Mouse (Mus musculus): Measurements from ENCODE around the gene Mutyh. TPM values are rescaled to one million over a fixed set of nuclear protein-coding genes. Genes with fewer than 3 reads are reported as not detected.

The Mutyh gene
- polyA plus RNA-seq (2014; fragmentation: Illumina TruSeq; extraction: RNeasy Lipid Tissue Mini Kit (QIAGEN cat#74804); ENCODE audit: low read depth, low replicate concordance) = not detected

DNA sequence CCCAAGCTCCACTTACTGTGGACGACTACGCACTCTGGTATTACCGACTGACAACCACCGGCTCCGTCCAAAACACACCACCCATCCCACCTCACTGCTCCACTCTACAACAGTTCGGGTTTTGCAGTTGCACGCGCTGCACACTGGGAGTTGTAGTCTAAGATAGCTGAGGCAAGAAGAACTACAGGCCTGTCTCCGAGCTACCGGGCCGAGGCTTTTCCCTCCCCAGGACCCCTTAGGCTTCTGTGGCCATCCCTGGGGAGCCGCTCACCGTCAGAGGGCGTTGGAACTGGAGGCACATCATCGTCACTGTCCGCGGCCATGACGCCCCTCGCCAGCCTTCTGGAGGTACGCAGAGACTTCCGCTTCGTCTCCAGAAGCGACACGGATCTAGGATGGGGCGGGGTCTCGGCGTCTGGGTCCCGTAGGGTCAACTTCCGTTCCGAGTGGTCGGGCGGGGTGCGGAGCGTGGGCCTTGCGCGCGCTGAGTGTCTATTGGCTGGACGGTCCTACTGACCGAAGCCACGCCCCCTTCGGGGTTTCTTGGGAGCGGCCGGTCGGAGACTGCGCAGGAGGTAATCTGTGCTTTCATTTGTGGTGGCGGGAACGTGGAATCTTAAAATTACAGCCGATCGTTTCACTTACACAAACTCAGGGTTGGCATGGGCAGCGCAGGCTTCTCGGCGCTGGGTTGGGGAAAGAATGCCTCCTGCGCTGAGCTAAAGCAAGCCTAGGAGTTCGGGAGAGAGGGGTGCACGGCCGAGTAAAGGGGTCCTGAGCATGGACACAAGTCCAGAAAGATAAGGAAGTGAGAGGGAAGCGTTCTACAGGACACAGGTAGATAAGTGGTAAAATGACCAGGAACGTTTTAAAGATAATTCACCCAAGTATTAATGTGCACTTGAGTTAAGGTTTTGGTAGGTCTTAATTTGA is at the start of gene Mutyh, which contains the start of gene Toe1:
Mutyh (plus strand) TSS at position 527 of the 933 bp plus-strand sequence.
Toe1 (minus strand) TSS at position 444 of the 933 bp plus-strand sequence.

GRCm38 (mm10) chr4:116821694-116822016 is 14.1 kb downstream of the Mutyh start, which contains the start of gene Hpdl:
Hpdl (minus strand) TSS chr4:116821707.

Other genes with a start within 250 kb of the Mutyh start
- 3.9 TPM for gene Ccdc17, start 211.1 kb upstream of the Mutyh start, polyA plus RNA-seq (2014; fragmentation: Illumina TruSeq; extraction: RNeasy Lipid Tissue Mini Kit (QIAGEN cat#74804); ENCODE audit: low read depth, low replicate concordance)
- 33.0 TPM for gene Nasp, start 179.8 kb upstream of the Mutyh start, polyA plus RNA-seq (2014; fragmentation: Illumina TruSeq; extraction: RNeasy Lipid Tissue Mini Kit (QIAGEN cat#74804); ENCODE audit: low read depth, low replicate concordance)
- gene Akr1a1, start 156.0 kb upstream of the Mutyh start, polyA plus RNA-seq (2014; fragmentation: Illumina TruSeq; extraction: RNeasy Lipid Tissue Mini Kit (QIAGEN cat#74804); ENCODE audit: low read depth, low replicate concordance) = 415 TPM
- 5,000 TPM for gene Prdx1, start 122.2 kb upstream of the Mutyh start, polyA plus RNA-seq (2014; fragmentation: Illumina TruSeq; extraction: RNeasy Lipid Tissue Mini Kit (QIAGEN cat#74804); ENCODE audit: low read depth, low replicate concordance)
- 20.8 TPM for gene Mmachc, start 99.3 kb upstream of the Mutyh start, polyA plus RNA-seq (2014; fragmentation: Illumina TruSeq; extraction: RNeasy Lipid Tissue Mini Kit (QIAGEN cat#74804); ENCODE audit: low read depth, low replicate concordance)
- gene Ccdc163, start 99.2 kb upstream of the Mutyh start, polyA plus RNA-seq (2014; fragmentation: Illumina TruSeq; extraction: RNeasy Lipid Tissue Mini Kit (QIAGEN cat#74804); ENCODE audit: low read depth, low replicate concordance) = 9.7 TPM
- gene Tesk2, start 86.8 kb upstream of the Mutyh start, polyA plus RNA-seq (2014; fragmentation: Illumina TruSeq; extraction: RNeasy Lipid Tissue Mini Kit (QIAGEN cat#74804); ENCODE audit: low read depth, low replicate concordance) = 6.9 TPM
- gene Toe1, start 83 bp upstream of the Mutyh start, polyA plus RNA-seq (2014; fragmentation: Illumina TruSeq; extraction: RNeasy Lipid Tissue Mini Kit (QIAGEN cat#74804); ENCODE audit: low read depth, low replicate concordance) = 3.3 TPM
- not detected for gene Hpdl, start 14.0 kb downstream of the Mutyh start, polyA plus RNA-seq (2014; fragmentation: Illumina TruSeq; extraction: RNeasy Lipid Tissue Mini Kit (QIAGEN cat#74804); ENCODE audit: low read depth, low replicate concordance)
- gene Zswim5, start 69.7 kb downstream of the Mutyh start, polyA plus RNA-seq (2014; fragmentation: Illumina TruSeq; extraction: RNeasy Lipid Tissue Mini Kit (QIAGEN cat#74804); ENCODE audit: low read depth, low replicate concordance) = 0.74 TPM
- gene Urod, start 186.7 kb downstream of the Mutyh start, polyA plus RNA-seq (2014; fragmentation: Illumina TruSeq; extraction: RNeasy Lipid Tissue Mini Kit (QIAGEN cat#74804); ENCODE audit: low read depth, low replicate concordance) = 15.4 TPM
- gene Hectd3, start 187.6 kb downstream of the Mutyh start, polyA plus RNA-seq (2014; fragmentation: Illumina TruSeq; extraction: RNeasy Lipid Tissue Mini Kit (QIAGEN cat#74804); ENCODE audit: low read depth, low replicate concordance) = 7.8 TPM
- 10.9 TPM for gene Eif2b3, start 211.7 kb downstream of the Mutyh start, polyA plus RNA-seq (2014; fragmentation: Illumina TruSeq; extraction: RNeasy Lipid Tissue Mini Kit (QIAGEN cat#74804); ENCODE audit: low read depth, low replicate concordance)

Data from liver, adult 10 weeks (tissue).